In genomic region chr11:53891505-53892451, GRCm38 (mm10) we compare ENCODE assay signal across 8 mouse cellular contexts. TPM values are rescaled to one million over a fixed set of nuclear protein-coding genes. Genes with fewer than 3 reads are reported as not detected.
A peak's percentile ranks its signal among the peaks of the same experiment; 100 is the strongest.
DNase-seq lines count a peak whose midpoint lies in the region; ATAC-seq and TF ChIP-seq lines count a peak whose summit lies in the region.

Gene Slc22a5, minus strand, starts transcription at chr11:53891660.

- 3% methylated on average over 63 of the region's 63 CpGs for WGBS in bone marrow, adult 2 months
- WGBS in embryonic facial prominence, embryonic 15.5 days, result 3% methylated on average over 63 of the region's 63 CpGs
- 4% methylated on average over 58 of the region's 63 CpGs for WGBS in limb, embryonic 14.5 days
- 3% methylated on average over 38 of the region's 63 CpGs for WGBS in midbrain, postnatal 0 days

- H3K27me3 ChIP-seq in embryonic facial prominence, embryonic 15.5 days, result no peaks in the 10 kb centered on the region
- H3K27me3 ChIP-seq in limb, embryonic 14.5 days (ENCODE audit: control insufficient read depth, insufficient read depth, low read length), result no peaks in the 10 kb centered on the region
- no peaks in the 10 kb centered on the region for H3K27me3 ChIP-seq in midbrain, postnatal 0 days (ENCODE audit: insufficient read depth, low read length)

- peak within 1 kb of the TSS; percentile 86 for H3K27ac ChIP-seq in bone marrow, adult 2 months (ENCODE audit: control insufficient read depth, insufficient read depth, low read depth, low read length, poor library complexity)
- peak within 1 kb of the TSS; percentile 49 for H3K27ac ChIP-seq in embryonic facial prominence, embryonic 15.5 days (replicated peaks)
- 0 out of 2 replicates have a peak within 1 kb of the TSS, but pooled peaks have one; percentile 19 for H3K27ac ChIP-seq in limb, embryonic 14.5 days (replicated peaks; ENCODE audit: low read depth, low read length)
- peak within 1 kb of the TSS; percentile 59 for H3K27ac ChIP-seq in midbrain, postnatal 0 days (ENCODE audit: low read depth, low read length)

- no peaks in the 10 kb centered on the region for H3K36me3 ChIP-seq in embryonic facial prominence, embryonic 15.5 days
- H3K36me3 ChIP-seq in limb, embryonic 14.5 days (ENCODE audit: control insufficient read depth, insufficient read depth, low read length), result no peaks in the 10 kb centered on the region
- no peaks in the 10 kb centered on the region; the same call in 1 of the 2 replicates for H3K36me3 ChIP-seq in midbrain, postnatal 0 days (ENCODE audit: insufficient read depth, low read length)

- peak within 1 kb of the TSS; percentile 64 for H3K4me3 ChIP-seq in bone marrow, adult 2 months (replicated peaks; ENCODE audit: control insufficient read depth, low read depth, low read length)
- peak within 1 kb of the TSS; percentile 64 for H3K4me3 ChIP-seq in embryonic facial prominence, embryonic 15.5 days (replicated peaks)
- H3K4me3 ChIP-seq in limb, embryonic 14.5 days (replicated peaks; ENCODE audit: low read length), result peak within 1 kb of the TSS; percentile 57
- peak within 1 kb of the TSS; percentile 64 for H3K4me3 ChIP-seq in midbrain, postnatal 0 days (ENCODE audit: low read depth, low read length)

- H3K4me2 ChIP-seq in embryonic facial prominence, embryonic 15.5 days (replicated peaks), result peak within 1 kb of the TSS; percentile 94
- peak within 1 kb of the TSS; percentile 87 for H3K4me2 ChIP-seq in limb, embryonic 14.5 days (replicated peaks; ENCODE audit: low read depth, low read length, severe bottlenecking)
- peak within 1 kb of the TSS; percentile 67 for H3K4me2 ChIP-seq in midbrain, postnatal 0 days (ENCODE audit: low read depth, low read length, poor library complexity, severe bottlenecking)

- peak within 1 kb of the TSS; percentile 56 for H3K9ac ChIP-seq in embryonic facial prominence, embryonic 15.5 days
- peak within 1 kb of the TSS; percentile 66 for H3K9ac ChIP-seq in limb, embryonic 14.5 days (ENCODE audit: low read depth, low read length, severe bottlenecking)
- peak within 1 kb of the TSS; percentile 68 for H3K9ac ChIP-seq in midbrain, postnatal 0 days (replicated peaks; ENCODE audit: low read length, poor library complexity, severe bottlenecking)

- no peaks in the 10 kb centered on the region for H3K9me3 ChIP-seq in embryonic facial prominence, embryonic 15.5 days (replicated peaks)
- no peaks in the 10 kb centered on the region for H3K9me3 ChIP-seq in limb, embryonic 14.5 days (ENCODE audit: control insufficient read depth, low read length)
- no peaks in the 10 kb centered on the region for H3K9me3 ChIP-seq in midbrain, postnatal 0 days (ENCODE audit: low read length)

- DNase-seq in 416B (ENCODE audit: low read depth), result peak; percentile 100
- DNase-seq in heart, adult 8-10 months (ENCODE audit: low spot score), result peak; percentile 99
- peak; percentile 100 for DNase-seq in kidney, adult 9 months
- peak; percentile 99 for DNase-seq in limb, embryonic 14.5 days (ENCODE audit: low spot score)
- DNase-seq in midbrain, postnatal 0 days (ENCODE audit: low spot score), result peak; percentile 99
- peak; percentile 97 to 98 for DNase-seq in spleen, postnatal 14 days (ENCODE audit: low spot score in 2 of 2)

- peak; percentile 99 for ATAC-seq in embryonic facial prominence, embryonic 15.5 days (ENCODE audit: insufficient number of reproducible peaks, low FRiP score, low TSS enrichment, low read depth)
- peak; percentile 99 for ATAC-seq in limb, embryonic 14.5 days (ENCODE audit: low FRiP score, low read depth)
- ATAC-seq in midbrain, postnatal 0 days (ENCODE audit: low FRiP score), result peak; percentile 99

- peak; percentile 65; the same call in 1 of the 2 replicates for TF ChIP-seq POLR2A in bone marrow, adult 2 months (IDR thresholded peaks at IDR 0.05; ENCODE audit: borderline replicate concordance, control insufficient read depth, low read depth, low read length)
- TF ChIP-seq POLR2A in limb, embryonic 14.5 days (IDR thresholded peaks at IDR 0.05; ENCODE audit: borderline replicate concordance, extremely low read depth, insufficient read depth, insufficient read length), result 0 out of 2 replicates have a peak, but pooled peaks have one; percentile 39

- no peak for TF ChIP-seq CTCF in bone marrow, adult 2 months (IDR thresholded peaks at IDR 0.05; ENCODE audit: control insufficient read depth, insufficient read depth, low read length)
- TF ChIP-seq CTCF in midbrain, postnatal 0 days (IDR thresholded peaks at IDR 0.05), result peak; percentile 47

- H3K4me1 ChIP-seq in bone marrow, adult 2 months (ENCODE audit: control insufficient read depth, insufficient read depth, low read length), result peaks cover 4% of the 10 kb centered on the region; the same call in 1 of the 2 replicates
- peaks cover 12% of the 10 kb centered on the region; the same call in 1 of the 2 replicates for H3K4me1 ChIP-seq in embryonic facial prominence, embryonic 15.5 days
- peaks cover 9% of the 10 kb centered on the region; the same call in 1 of the 2 replicates for H3K4me1 ChIP-seq in limb, embryonic 14.5 days (ENCODE audit: control insufficient read depth, insufficient read depth, low read length)
- H3K4me1 ChIP-seq in midbrain, postnatal 0 days (ENCODE audit: insufficient read depth, low read length), result peaks cover 5% of the 10 kb centered on the region; the same call in 1 of the 2 replicates

RNA-seq across cellular contexts. Expression of gene Slc22a5, which starts in this region (rescaled TPM):
- polyA plus RNA-seq in bone marrow, adult 2 months (2011; ENCODE audit: insufficient read depth, insufficient read length, low replicate concordance, missing spikeins), result 4.0 and 6.5 TPM in 2 replicates
- polyA plus RNA-seq in embryonic facial prominence, embryonic 15.5 days (2015; fragmentation: Nextera tagmentation; extraction: Ambion mirVana), result 8.5 TPM in 2 replicates
- total RNA-seq in heart, adult 8-10 months (2022), result 10 to 100 TPM; 19.8 to 26.2 (median 23.5) TPM
- 11.4 and 13.2 TPM in 2 replicates for polyA plus RNA-seq in limb, embryonic 14.5 days (2012; rRNA removed)
- 8.9 TPM in 2 replicates for polyA plus RNA-seq in limb, embryonic 14.5 days (2014; fragmentation: Nextera tagmentation; extraction: Ambion mirVana)
- 13.2 and 13.6 TPM in 2 replicates for total RNA-seq in midbrain, postnatal 0 days (2014; rRNA removed)
- polyA plus RNA-seq in midbrain, postnatal 0 days (2015; fragmentation: Nextera tagmentation; extraction: Ambion mirVana), result 12.8 and 13.0 TPM in 2 replicates

Comparison
In these comparisons a context has a peak if more than half of its experiments do, and no peak if none do; other contexts are left out.
1. Peak in every context shown above with its lines: DNase-seq, ATAC-seq, H3K4me3 ChIP-seq and H3K27ac ChIP-seq.
2. H3K27ac ChIP-seq: peak in every context shown above with its lines; median percentile 86 in bone marrow, adult 2 months; 59 in midbrain, postnatal 0 days; 49 in embryonic facial prominence, embryonic 15.5 days; 19 in limb, embryonic 14.5 days.